Mouse (Mus musculus) fibroblast of lung, adult 2 months (primary cell): ENCODE measurements around the gene Slc26a10.
A peak's percentile ranks its signal among the peaks of the same experiment; 100 is the strongest.

ENCODE experiments used
- DNase-seq: peaks from one replicate; pipeline ENCODE4 v3.0.0-alpha.2; 2011; ENCODE audit warnings: low read depth

Gene Slc26a10

DNA sequence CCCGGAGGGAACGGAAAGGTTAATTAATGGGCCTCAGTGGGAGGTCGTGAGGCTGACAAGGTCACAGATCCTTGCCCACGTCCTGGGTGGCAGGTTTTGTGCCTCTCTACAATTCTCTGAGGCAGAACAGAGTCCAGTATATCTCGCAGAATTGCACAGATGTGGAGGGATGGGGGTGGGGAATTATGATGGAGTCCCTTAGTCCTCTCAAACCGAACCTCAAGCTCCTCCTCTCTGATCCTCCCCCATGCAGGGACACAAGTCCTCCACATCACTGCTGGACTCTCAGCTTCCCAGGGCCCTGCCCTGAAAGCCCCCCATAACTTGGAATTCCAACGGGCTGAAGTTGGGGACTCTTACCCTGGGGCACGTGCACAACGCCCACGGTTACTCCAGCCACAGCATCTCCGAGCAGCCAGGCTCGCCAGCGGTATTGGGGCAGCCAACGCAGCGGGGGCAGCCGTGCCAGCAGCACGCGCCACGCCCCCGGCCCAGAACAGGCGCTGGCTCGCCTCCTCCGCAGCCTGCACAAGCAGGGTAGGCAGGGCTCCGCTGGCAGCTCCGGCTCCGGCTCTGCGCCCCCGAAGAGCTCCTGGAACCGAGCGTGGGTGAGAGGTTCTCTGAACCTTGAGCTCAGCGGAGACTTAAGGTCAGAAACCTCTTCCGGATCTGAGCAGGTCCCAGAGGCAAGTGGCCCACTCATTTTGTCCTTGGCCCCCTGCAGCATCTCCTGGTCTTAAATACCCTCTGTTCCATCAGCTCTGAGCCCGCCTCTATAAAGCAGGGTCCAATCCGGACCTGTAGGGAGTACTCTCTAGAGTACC lies at the start of gene Slc26a10:
Gene Slc26a10, minus strand, starts transcription at position 775 of the 824 bp plus-strand sequence.
- no peak for DNase-seq

GRCm38 (mm10) chr10:127228897-127229296 lies 48.5 kb upstream of the Slc26a10 start:
- peak; percentile 46 for DNase-seq

DNA sequence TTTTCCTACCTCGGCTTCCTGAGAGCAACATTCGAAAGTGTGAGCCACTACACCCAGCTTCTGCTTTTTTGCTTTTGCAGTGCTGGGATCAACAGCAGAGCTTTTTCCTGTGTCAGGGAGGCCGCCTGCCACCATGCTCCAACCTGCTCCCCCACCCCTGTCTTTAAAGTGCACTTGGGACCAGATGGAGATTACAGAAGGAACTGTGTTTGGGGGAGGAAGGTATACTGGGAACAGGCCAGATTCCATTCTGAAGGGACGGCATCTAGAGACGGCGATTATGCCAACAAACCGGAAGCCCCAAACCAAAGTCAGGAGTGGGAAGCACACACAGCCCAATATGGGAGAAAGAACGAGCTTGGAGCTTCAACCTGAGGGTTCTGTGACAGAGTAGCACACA lies 46.7 kb upstream of the Slc26a10 start:
- no peak for DNase-seq

- no peak for DNase-seq
These were observed 46.0 kb upstream of the Slc26a10 start for GRCm38 (mm10) chr10:127226318-127226895.

DNA sequence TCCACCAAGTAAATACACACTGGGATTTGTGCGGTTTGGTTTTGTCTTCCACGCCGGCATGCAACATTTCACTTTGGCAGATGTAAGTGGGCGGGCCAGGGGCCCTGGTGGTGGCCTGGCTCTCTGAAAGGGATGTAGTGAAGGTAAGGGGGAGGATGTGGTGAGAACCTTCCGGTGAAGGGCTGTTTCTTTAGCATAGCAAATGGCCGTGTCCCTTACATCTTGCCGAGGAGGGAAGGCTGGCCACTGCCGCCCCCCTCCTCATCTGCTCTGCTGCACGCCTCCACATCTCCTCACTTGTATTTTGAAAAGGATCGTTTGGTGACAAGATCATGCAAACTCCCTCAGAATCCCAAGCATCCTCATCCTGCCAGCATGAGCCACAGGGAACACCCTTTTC lies 45.3 kb upstream of the Slc26a10 start:
- DNase-seq: no peak

DNA sequence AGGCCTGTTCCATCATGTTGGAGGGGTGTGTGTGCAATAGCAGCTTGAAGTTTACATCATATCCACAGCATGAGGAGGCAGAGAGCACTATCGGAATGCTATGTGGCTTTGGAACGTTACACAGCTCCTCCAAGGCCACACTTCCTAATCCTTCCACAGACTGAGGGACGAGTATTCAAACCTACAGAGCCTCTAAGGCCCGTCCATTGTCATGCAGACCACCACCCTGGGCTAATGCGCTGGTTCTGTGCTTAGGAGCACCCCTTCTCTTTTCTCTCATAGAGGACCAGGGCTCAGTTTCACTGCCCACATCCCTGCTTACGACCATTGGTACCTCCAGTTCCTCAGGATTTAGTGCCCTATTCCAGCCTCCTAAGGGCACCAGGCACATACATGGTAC lies 44.8 kb upstream of the Slc26a10 start:
- no peak for DNase-seq

- DNase-seq: no peak
These were observed 37.9 kb upstream of the Slc26a10 start for GRCm38 (mm10) chr10:127218339-127218738.

DNA sequence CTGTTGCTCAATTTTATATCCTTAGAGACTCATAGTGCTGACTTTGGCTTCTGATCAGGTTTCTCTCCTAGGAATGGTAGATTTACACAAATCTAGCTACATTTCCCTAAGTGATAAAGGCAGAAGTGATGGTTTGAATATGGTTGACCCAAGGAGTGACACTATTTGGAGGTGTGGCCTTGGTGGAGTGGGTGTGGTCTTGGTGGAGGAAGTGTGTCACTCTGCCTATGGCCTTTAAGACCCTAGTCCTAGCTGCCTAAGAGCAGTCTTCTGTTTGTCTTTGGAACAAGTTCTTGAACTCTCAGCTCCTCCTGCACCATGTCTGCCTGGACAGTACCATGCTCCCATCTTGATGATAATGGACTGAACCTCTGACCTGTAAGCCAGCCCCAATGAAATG lies 36.7 kb upstream of the Slc26a10 start:
- DNase-seq: no peak

- no peak for DNase-seq
These were observed 36.0 kb upstream of the Slc26a10 start for GRCm38 (mm10) chr10:127216456-127216855.

GRCm38 (mm10) chr10:127214422-127214803 lies 34.0 kb upstream of the Slc26a10 start:
- no peak for DNase-seq

- DNase-seq: no peak
These were observed 33.4 kb upstream of the Slc26a10 start for GRCm38 (mm10) chr10:127213704-127214421.

DNA sequence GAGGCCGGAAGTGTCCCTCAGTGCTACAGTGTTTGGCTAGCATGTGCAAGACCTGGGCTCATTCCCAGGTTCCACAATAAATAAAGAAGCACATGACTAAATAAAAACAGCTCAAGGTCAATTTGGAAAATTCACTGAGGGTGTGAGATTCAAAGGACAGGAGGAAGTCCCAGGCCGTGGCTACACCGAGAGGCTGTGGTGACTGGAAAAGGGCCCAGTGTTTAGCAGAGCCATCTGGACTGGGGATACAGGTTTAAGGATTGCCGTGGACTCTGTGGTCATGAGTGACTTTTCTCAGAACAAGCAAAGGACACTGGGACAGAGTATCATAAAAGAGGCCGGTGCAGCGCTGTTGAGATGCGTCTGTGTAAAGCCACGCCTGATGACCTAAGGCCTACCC lies 32.8 kb upstream of the Slc26a10 start:
- no peak for DNase-seq

DNA sequence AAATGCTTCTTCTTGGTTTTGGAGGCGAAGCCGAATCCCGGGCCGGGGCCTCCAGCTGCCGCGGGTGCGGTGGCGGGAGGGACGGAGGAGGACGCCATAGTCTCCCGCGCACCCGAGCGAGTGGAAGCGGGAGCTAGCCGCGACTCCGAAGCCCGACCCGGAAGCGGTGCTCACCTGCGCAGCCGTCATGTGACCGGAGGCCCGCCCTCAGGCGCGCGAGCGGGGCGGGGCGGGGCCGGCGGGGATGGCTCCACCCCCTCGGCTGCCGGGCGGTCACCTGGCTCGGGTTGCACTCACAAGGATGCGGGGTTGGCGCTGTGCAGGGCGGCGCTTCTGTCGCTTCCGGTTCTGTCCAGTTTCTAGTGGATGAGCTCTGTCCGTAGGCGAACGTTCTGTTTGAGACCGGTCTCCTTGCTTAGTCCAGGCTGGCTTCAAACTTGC lies 31.0 kb upstream of the Slc26a10 start, which contains the start of gene Pip4k2c:
Gene Pip4k2c, minus strand, starts transcription at position 172 of the 441 bp plus-strand sequence.
- peak; percentile 76 for DNase-seq

DNA sequence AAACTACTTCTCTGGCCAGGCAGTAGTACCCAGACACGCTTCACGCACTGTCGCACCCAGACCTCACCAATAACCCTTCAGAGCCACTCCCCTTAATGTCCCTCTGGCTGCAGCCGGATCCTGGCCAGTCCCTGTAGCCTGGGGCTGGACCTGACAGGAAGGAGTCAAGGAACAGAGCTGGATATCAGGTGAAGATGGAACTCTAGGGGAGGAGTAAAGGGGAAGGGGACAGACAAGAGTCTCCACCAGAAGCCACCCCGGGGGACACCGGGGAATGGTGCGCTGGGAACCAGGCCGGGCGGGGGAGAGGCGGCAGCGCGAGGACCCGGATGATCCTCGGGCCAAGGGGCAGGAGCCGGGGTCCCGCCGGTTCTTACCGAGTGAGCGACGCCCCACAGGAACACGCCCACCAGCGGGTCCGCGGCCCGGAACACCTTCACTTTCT lies 30.5 kb upstream of the Slc26a10 start:
- DNase-seq: no peak

DNA sequence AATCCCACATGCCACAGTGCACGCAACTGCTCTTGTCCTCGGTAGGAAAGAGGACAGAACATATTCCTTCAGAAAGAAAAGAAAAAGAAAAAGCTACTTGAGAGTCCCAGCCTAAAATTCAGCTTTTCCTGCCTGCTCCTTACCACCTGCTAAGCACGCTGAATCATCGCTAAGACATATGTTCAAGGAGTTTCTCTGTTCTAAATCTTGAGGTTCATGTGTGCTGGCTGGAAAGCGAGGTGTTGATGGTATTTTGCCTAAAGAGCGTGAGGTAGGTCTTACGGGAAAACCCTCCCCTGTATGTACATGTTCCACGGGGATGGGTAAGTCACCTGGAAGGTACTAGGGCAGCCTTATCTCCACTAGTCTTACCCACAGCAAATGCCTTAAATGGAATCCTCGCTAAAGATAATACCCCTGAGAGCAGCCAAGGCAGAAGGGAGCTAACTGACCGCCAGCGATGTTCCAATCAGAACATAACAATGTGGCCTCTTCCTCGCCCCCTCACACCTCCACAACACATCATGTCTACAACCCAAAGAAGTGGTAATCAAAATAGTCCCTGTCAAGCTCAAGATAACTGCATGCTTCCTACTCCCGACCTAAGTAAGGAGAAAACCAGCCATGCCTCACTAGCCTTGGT lies 29.6 kb upstream of the Slc26a10 start:
- DNase-seq: no peak

DNA sequence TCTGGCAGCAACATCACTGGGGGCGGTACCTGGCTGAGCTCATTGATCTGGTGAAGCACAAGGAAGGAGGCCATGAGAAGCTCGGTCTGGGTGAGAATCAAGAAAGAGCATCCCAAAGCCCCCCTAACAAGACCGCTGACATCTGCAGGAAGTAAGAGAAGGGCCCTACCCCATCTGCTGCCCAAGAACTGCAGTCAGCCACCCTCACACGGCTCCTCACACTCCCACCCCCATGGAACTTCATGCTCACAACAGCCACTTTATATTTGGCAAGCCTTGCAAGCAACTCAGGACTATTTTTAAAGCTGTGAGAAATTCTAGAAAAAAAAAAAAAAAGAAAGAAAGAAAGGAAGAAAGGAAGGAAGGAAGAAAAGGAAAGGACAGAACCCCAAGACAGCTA lies 28.5 kb upstream of the Slc26a10 start:
- no peak for DNase-seq

GRCm38 (mm10) chr10:127205373-127205772 lies 24.9 kb upstream of the Slc26a10 start:
- DNase-seq: no peak

DNA sequence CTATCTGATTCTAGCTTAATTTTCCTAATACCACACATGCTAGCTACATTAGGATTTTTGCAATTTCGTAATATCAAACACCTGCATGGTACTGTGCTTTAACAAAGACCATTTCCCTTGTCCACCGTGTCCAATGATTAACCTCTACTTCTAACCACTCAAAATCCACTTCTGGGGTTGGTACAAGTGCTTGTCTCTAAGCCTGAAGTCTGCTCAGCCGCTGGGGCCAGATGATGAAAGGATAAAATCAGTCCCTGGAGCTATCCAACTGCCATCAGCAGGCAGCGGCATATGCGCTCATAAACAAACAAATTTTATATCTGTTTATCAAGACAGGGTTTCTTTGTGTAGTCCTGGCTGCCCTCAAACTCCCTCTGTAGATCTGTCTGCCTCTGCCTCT lies 24.1 kb upstream of the Slc26a10 start:
- DNase-seq: no peak

- no peak for DNase-seq
These were observed 22.7 kb upstream of the Slc26a10 start for GRCm38 (mm10) chr10:127203106-127203505.

GRCm38 (mm10) chr10:127200279-127200678 lies 19.8 kb upstream of the Slc26a10 start:
- DNase-seq: no peak

GRCm38 (mm10) chr10:127199474-127199873 lies 19.0 kb upstream of the Slc26a10 start:
- no peak for DNase-seq

DNA sequence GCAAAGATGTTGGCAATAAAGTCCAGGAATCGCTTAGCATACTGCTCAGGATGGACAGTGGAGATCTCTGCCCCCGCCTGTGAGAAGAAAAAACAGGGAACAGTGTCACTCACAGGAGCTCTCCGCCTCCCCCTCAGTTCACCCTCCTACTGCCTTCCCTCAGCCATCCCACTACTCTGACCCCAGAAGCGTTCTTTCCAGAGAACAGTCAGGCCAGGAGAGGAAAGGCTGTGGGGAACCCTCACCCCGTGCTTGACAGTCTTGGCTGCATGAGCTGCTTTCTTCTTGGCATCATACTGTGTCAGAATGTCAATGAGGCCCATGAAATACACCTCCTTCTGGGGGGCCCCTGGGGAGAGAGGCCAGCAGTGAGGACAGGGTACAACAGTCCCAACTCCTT lies 18.6 kb upstream of the Slc26a10 start:
- DNase-seq: no peak
